Mouse (Mus musculus) olfactory bulb, adult 2 months (tissue): ENCODE results near the gene Arhgef19.

ENCODE experiments used
- CTCF ChIP-seq: fragments of 200-500 bp; IDR thresholded peaks from 2 replicates; pipeline ENCODE4 v1.5.1; 2012; ENCODE audit warnings: low read depth, mild to moderate bottlenecking, low read length, moderate library complexity; ENCODE audit not compliant: insufficient read depth
- POLR2A ChIP-seq: fragments of 200-500 bp; IDR thresholded peaks from 2 replicates; pipeline ENCODE4 v1.6.1; 2012; ENCODE audit warnings: mild to moderate bottlenecking, low read depth, low read length, moderate library complexity; ENCODE audit not compliant: insufficient read depth

GRCm38 (mm10) chr4:141257440-141257839 lies 18.1 kb downstream of the Arhgef19 start:
- TF ChIP-seq POLR2A, result no peak
- peak; percentile 39; the same call in 1 of the 2 replicates for TF ChIP-seq CTCF
